Comparison of ENCODE assay signal across 9 mouse cellular contexts in the genomic region with DNA sequence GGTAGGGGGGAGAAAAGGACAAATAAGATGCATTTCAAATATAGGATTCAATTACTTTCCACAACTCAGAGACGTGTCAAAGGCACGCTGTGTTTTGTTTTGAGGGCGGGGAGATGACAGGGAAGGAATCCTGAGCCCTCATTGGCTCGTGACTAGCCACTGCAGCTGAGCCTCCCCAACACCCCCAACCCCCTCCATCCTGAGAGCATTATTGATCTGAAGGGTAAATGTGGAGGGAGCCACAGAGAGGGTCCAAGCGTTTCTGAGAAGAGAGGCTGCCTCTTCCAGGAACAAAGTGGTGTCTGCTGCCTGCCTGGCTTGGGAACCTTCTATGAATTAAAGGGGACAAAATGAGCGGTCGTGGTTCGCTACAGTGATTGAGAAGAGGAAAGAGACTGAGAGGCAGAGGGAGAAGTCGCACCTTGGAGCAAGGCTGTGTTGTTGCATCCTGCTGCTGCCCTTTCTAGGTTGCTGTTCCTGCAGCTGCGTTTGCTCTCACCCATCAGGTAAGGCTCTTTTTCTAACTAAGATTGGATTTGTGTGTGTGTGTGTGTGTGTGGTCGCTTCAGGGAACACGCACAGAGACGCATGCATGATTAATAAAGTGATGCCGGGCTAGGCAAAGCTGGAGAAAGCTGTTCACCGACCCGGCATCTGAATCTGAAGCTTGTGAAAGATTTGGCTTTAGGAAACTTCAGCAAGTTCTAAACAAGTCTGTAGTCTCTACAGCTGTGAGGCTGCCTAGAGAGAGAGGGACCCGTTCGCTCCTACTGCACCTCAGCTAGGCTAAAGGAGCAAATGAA. TPM values are rescaled to one million over a fixed set of nuclear protein-coding genes. Genes with fewer than 3 reads are reported as not detected.
DNase-seq lines count a peak whose midpoint lies in the region; ATAC-seq lines count a peak whose summit lies in the region.
"Had no signal": no experiment of that assay in that cellular context is flagged by ENCODE, and none has a peak within 500 bp of the region (broad histone marks: within the 10 kb centered on the region; RNA-seq: fewer than 3 reads in every experiment).

A gene (plus strand): TSS at position 405 of the 803 bp plus-strand sequence.

- no peaks in the 10 kb centered on the region for H3K27me3 ChIP-seq in hindbrain, embryonic 14.5 days (ENCODE audit: control insufficient read depth, insufficient read depth, low read length)
- no peaks in the 10 kb centered on the region for H3K27me3 ChIP-seq in limb, embryonic 15.5 days
- no peaks in the 10 kb centered on the region for H3K27me3 ChIP-seq in stomach, embryonic 14.5 days (ENCODE audit: control insufficient read depth, insufficient read depth, low read length)

- H3K4me1 ChIP-seq in hindbrain, embryonic 14.5 days (replicated peaks; ENCODE audit: control insufficient read depth, insufficient read depth, low read length), result no peaks in the 10 kb centered on the region
- 0 out of 2 replicates have a peak, but pooled peaks cover 5% of the 10 kb centered on the region for H3K4me1 ChIP-seq in limb, embryonic 15.5 days
- no peaks in the 10 kb centered on the region for H3K4me1 ChIP-seq in stomach, embryonic 14.5 days (ENCODE audit: control insufficient read depth, insufficient read depth, low read length)

- peak within 1 kb of the TSS; percentile 77 for H3K4me2 ChIP-seq in hindbrain, embryonic 14.5 days (replicated peaks)
- H3K4me2 ChIP-seq in limb, embryonic 15.5 days, result peak within 1 kb of the TSS; percentile 54
- peak within 1 kb of the TSS; percentile 60 for H3K4me2 ChIP-seq in stomach, embryonic 14.5 days (replicated peaks; ENCODE audit: low read depth, low read length)

- ATAC-seq in hindbrain, embryonic 14.5 days (ENCODE audit: low FRiP score), result peak; percentile 92
- no peak for ATAC-seq in limb, embryonic 15.5 days (ENCODE audit: insufficient number of reproducible peaks, low FRiP score, low TSS enrichment, low read depth)
- no peak for ATAC-seq in stomach, embryonic 14.5 days (ENCODE audit: insufficient number of reproducible peaks, insufficient read depth, low FRiP score, low read depth)

- no peaks in the 10 kb centered on the region for H3K9me3 ChIP-seq in hindbrain, embryonic 14.5 days (ENCODE audit: control insufficient read depth, low read length)
- H3K9me3 ChIP-seq in limb, embryonic 15.5 days, result no peaks in the 10 kb centered on the region
- no peaks in the 10 kb centered on the region for H3K9me3 ChIP-seq in stomach, embryonic 14.5 days (ENCODE audit: control insufficient read depth, low read depth, low read length)

- peak; percentile 15 to 31 for DNase-seq in cerebellum, postnatal 14 days
- DNase-seq in cerebellum, adult 9-11 months, result no peak
- peak; percentile 40 for DNase-seq in embryo, embryonic 11 days
- peak; percentile 52 for DNase-seq in hindbrain, embryonic 14.5 days (ENCODE audit: low spot score)
- no peak for DNase-seq in gastrocnemius, postnatal 4 days (ENCODE audit: low spot score in 2 of 2)
- no peak for DNase-seq in kidney, adult 8-10 months

- H3K27ac ChIP-seq in hindbrain, embryonic 14.5 days, result peak within 1 kb of the TSS; percentile 22; the same call in 1 of the 2 replicates
- no peak within 1 kb of the TSS for H3K27ac ChIP-seq in limb, embryonic 15.5 days
- H3K27ac ChIP-seq in stomach, embryonic 14.5 days (ENCODE audit: low read length), result no peak within 1 kb of the TSS

- peak within 1 kb of the TSS; percentile 61 for H3K9ac ChIP-seq in hindbrain, embryonic 14.5 days
- H3K9ac ChIP-seq in limb, embryonic 15.5 days, result no peak within 1 kb of the TSS
- 0 out of 2 replicates have a peak within 1 kb of the TSS, but pooled peaks have one; percentile 21 for H3K9ac ChIP-seq in stomach, embryonic 14.5 days (replicated peaks; ENCODE audit: low read depth, low read length)

- WGBS in hindbrain, embryonic 14.5 days, result 5% methylated on average over 18 of the region's 18 CpGs
- WGBS in limb, embryonic 15.5 days, result 12% methylated on average over 18 of the region's 18 CpGs
- 5% methylated on average over 18 of the region's 18 CpGs for WGBS in stomach, embryonic 14.5 days

- no peaks in the 10 kb centered on the region for H3K36me3 ChIP-seq in hindbrain, embryonic 14.5 days (replicated peaks; ENCODE audit: control insufficient read depth, insufficient read depth)
- no peaks in the 10 kb centered on the region for H3K36me3 ChIP-seq in limb, embryonic 15.5 days
- no peaks in the 10 kb centered on the region for H3K36me3 ChIP-seq in stomach, embryonic 14.5 days (ENCODE audit: control insufficient read depth, insufficient read depth, low read length)

- H3K4me3 ChIP-seq in hindbrain, embryonic 14.5 days (replicated peaks; ENCODE audit: low read length), result peak within 1 kb of the TSS; percentile 45
- peak within 1 kb of the TSS; percentile 30 for H3K4me3 ChIP-seq in limb, embryonic 15.5 days
- H3K4me3 ChIP-seq in stomach, embryonic 14.5 days (ENCODE audit: low read depth, low read length), result peak within 1 kb of the TSS; percentile 31

RNA-seq across cellular contexts. Expression of the gene that starts here (rescaled TPM):
- 9.7 and 12.2 TPM in 2 replicates for polyA plus RNA-seq in hindbrain, embryonic 14.5 days (2014; fragmentation: Nextera tagmentation; extraction: Ambion mirVana)
- polyA plus RNA-seq in limb, embryonic 15.5 days (2015; fragmentation: Nextera tagmentation; extraction: Ambion mirVana), result 0.58 and 0.61 TPM in 2 replicates
- 1.3 and 1.4 TPM in 2 replicates for polyA plus RNA-seq in stomach, embryonic 14.5 days (2014; fragmentation: Nextera tagmentation; extraction: Ambion mirVana)
- under 1 TPM; 0.10 to 0.12 TPM for total RNA-seq in gastrocnemius, postnatal 4 days (2021)
- total RNA-seq: neutrophil, adult 5-6 weeks had no signal

Comparison
In these comparisons a context has a peak if more than half of its experiments do, and no peak if none do; other contexts are left out.
1. DNase-seq: peak in cerebellum, postnatal 14 days (2 of 2), embryo, embryonic 11 days (single experiment) and hindbrain, embryonic 14.5 days (single experiment); none in cerebellum, adult 9-11 months (single experiment), gastrocnemius, postnatal 4 days (0 of 2) and kidney, adult 8-10 months (0 of 2).
2. Peak in every context shown above with its lines, with median percentiles within 50 percentile points of each other: H3K4me2 ChIP-seq and H3K4me3 ChIP-seq.